Mouse (Mus musculus) midbrain, embryonic 13.5 days (tissue): Measurements from ENCODE around the gene Fam53b. TPM values are rescaled to one million over a fixed set of nuclear protein-coding genes. Genes with fewer than 3 reads are reported as not detected.
A peak's percentile ranks its signal among the peaks of the same experiment; 100 is the strongest.

ENCODE experiments used
- ATAC-seq: fragments of 200-750 bp; cut with Nextera tagmentation; 2 replicates; pipeline ENCODE4 v1.8.0; 2017; ENCODE audit warnings: mild to moderate bottlenecking, moderate TSS enrichment, moderate library complexity
- H3K27ac ChIP-seq: fragments of 300-500 bp; sonication (generic); 2 replicates; pipeline ENCODE4 v1.5.1; 2015; ENCODE audit warnings: inconsistent platforms, mild to moderate bottlenecking, moderate library complexity
- H3K27me3 ChIP-seq: fragments of 300-500 bp; sonication (generic); 2 replicates; pipeline ENCODE4 v1.6.1; 2015; ENCODE audit warnings: mild to moderate bottlenecking, inconsistent platforms
- H3K36me3 ChIP-seq: fragments of 300-500 bp; sonication (generic); 2 replicates; pipeline ENCODE4 v1.6.1; 2015; ENCODE audit warnings: mild to moderate bottlenecking, inconsistent platforms
- H3K4me1 ChIP-seq: fragments of 300-500 bp; sonication (generic); replicated peaks from 2 replicates; pipeline ENCODE4 v1.6.1; 2015; ENCODE audit warnings: inconsistent platforms
- H3K4me2 ChIP-seq: fragments of 300-500 bp; sonication (generic); replicated peaks from 2 replicates; pipeline ENCODE4 v1.6.1; 2015; ENCODE audit warnings: moderate library complexity, mild to moderate bottlenecking, inconsistent platforms
- H3K4me3 ChIP-seq: fragments of 300-500 bp; sonication (generic); replicated peaks from 2 replicates; pipeline ENCODE4 v1.5.1; 2015; ENCODE audit warnings: mild to moderate bottlenecking, inconsistent platforms
- H3K9ac ChIP-seq: fragments of 300-500 bp; sonication (generic); replicated peaks from 2 replicates; pipeline ENCODE4 v1.6.1; 2015; ENCODE audit warnings: mild to moderate bottlenecking, inconsistent platforms
- H3K9me3 ChIP-seq: fragments of 300-500 bp; sonication (generic); 2 replicates; pipeline ENCODE4 v1.6.1; 2016; ENCODE audit warnings: mild to moderate bottlenecking, inconsistent platforms
- WGBS: fragments of 180-500 bp; shearing (Covaris S2); methylation state at CpG from one replicate; pipeline ENCODE4 v1.1.7; 2015; 5-methylcytosine and 5-hydroxymethylcytosine counted together
- polyA plus RNA-seq: library from polyadenylated mRNA; unstranded; fragments of >200 nt; fragmentation: Nextera tagmentation; extraction: Ambion mirVana; gene quantifications from 2 replicates; pipeline ENCODE4 v1.2.1, GENCODE M21; 2015

Gene Fam53b
- polyA plus RNA-seq = 21.7 and 23.4 TPM in 2 replicates

GRCm38 (mm10) chr7:132813416-132814088, at the start of gene Fam53b:
TSS of gene Fam53b (minus strand) at chr7:132813886.
- Histone ChIP-seq H3K9me3 (no peaks in the 10 kb centered on the region), H3K36me3 (no peaks in the 10 kb centered on the region), H3K4me1 (peaks cover 54% of the 10 kb centered on the region), H3K4me2 (peak within 1 kb of the TSS; percentile 84), H3K9ac (peak within 1 kb of the TSS; percentile 87), H3K27me3 (no peaks in the 10 kb centered on the region), H3K4me3 (peak within 1 kb of the TSS; percentile 76), H3K27ac (peak within 1 kb of the TSS; percentile 90)
- WGBS = under 1% methylated on average over 62 of the region's 85 CpGs
- ATAC-seq = peak; percentile 68

GRCm38 (mm10) chr7:132859042-132859958, 45.6 kb upstream of the Fam53b start, which contains the start of gene Abraxas2:
TSS of gene Abraxas2 (plus strand) at chr7:132859225.
- peak within 1 kb of the TSS; percentile 81 for H3K27ac ChIP-seq
- H3K4me2 ChIP-seq = peak within 1 kb of the TSS; percentile 84
- no peaks in the 10 kb centered on the region for H3K36me3 ChIP-seq
- H3K9me3 ChIP-seq = no peaks in the 10 kb centered on the region
- WGBS = under 1% methylated on average over 53 of the region's 53 CpGs
- peaks cover 22% of the 10 kb centered on the region for H3K4me1 ChIP-seq
- peak; percentile 95 for ATAC-seq
- peak within 1 kb of the TSS; percentile 90 for H3K9ac ChIP-seq
- H3K4me3 ChIP-seq = peak within 1 kb of the TSS; percentile 94
- H3K27me3 ChIP-seq = no peaks in the 10 kb centered on the region

GRCm38 (mm10) chr7:132858043-132858608, 44.4 kb upstream of the Fam53b start:
- no peaks in the 10 kb centered on the region for H3K9me3 ChIP-seq
- H3K9ac ChIP-seq = no peak overlapping the region
- 70% methylated on average over 5 of the region's 5 CpGs for WGBS
- no peak overlapping the region for H3K27ac ChIP-seq
- H3K4me2 ChIP-seq = no peak overlapping the region
- no peaks in the 10 kb centered on the region for H3K27me3 ChIP-seq
- H3K36me3 ChIP-seq = no peaks in the 10 kb centered on the region
- no peak overlapping the region for H3K4me3 ChIP-seq
- H3K4me1 ChIP-seq = peaks cover 22% of the 10 kb centered on the region
- no peak for ATAC-seq

- Histone ChIP-seq H3K9ac (no peak overlapping the region), H3K27ac (no peak overlapping the region), H3K4me2 (no peak overlapping the region), H3K9me3 (no peaks in the 10 kb centered on the region), H3K36me3 (no peaks in the 10 kb centered on the region), H3K4me1 (peaks cover 26% of the 10 kb centered on the region), H3K27me3 (no peaks in the 10 kb centered on the region), H3K4me3 (no peak overlapping the region)
- no peak for ATAC-seq
- 72% methylated on average over 1 of the region's 1 CpGs for WGBS
These were observed 42.4 kb upstream of the Fam53b start for GRCm38 (mm10) chr7:132856083-132856482.

GRCm38 (mm10) chr7:132853946-132854345, 40.3 kb upstream of the Fam53b start:
- peaks cover 11% of the 10 kb centered on the region for H3K36me3 ChIP-seq
- no peaks in the 10 kb centered on the region for H3K9me3 ChIP-seq
- 70% methylated on average over 4 of the region's 4 CpGs for whole genome bisulfite sequencing
- no peak overlapping the region for H3K9ac ChIP-seq
- H3K27ac ChIP-seq = no peak overlapping the region
- no peaks in the 10 kb centered on the region for H3K27me3 ChIP-seq
- no peak for ATAC-seq
- H3K4me2 ChIP-seq = no peak overlapping the region
- H3K4me1 ChIP-seq = peaks cover 18% of the 10 kb centered on the region
- H3K4me3 ChIP-seq = no peak overlapping the region

- H3K9me3 ChIP-seq = no peaks in the 10 kb centered on the region
- 89% methylated on average over 6 of the region's 6 CpGs for WGBS
These were observed 39.7 kb upstream of the Fam53b start for GRCm38 (mm10) chr7:132853361-132853760.

GRCm38 (mm10) chr7:132852173-132852844, 38.6 kb upstream of the Fam53b start, which contains the start of gene Eef1akmt2:
TSS of gene Eef1akmt2 (minus strand) at chr7:132852673.
- peak within 1 kb of the TSS; percentile 98 for H3K27ac ChIP-seq
- H3K4me2 ChIP-seq = peak within 1 kb of the TSS; percentile 68
- no peaks in the 10 kb centered on the region for H3K9me3 ChIP-seq
- no peaks in the 10 kb centered on the region for H3K27me3 ChIP-seq
- H3K36me3 ChIP-seq = peaks cover 24% of the 10 kb centered on the region
- peaks cover 14% of the 10 kb centered on the region for H3K4me1 ChIP-seq
- H3K4me3 ChIP-seq = peak within 1 kb of the TSS; percentile 75
- under 1% methylated on average over 37 of the region's 37 CpGs for WGBS
- peak within 1 kb of the TSS; percentile 86 for H3K9ac ChIP-seq
- peak; percentile 97 for ATAC-seq

More at GRCm38 (mm10) chr7:132853361-132853760, 39.7 kb upstream of the Fam53b start:
- no peak for ATAC-seq
- Histone ChIP-seq H3K4me2 (no peak overlapping the region), H3K27ac (no peak overlapping the region), H3K4me3 (no peak overlapping the region), H3K4me1 (peaks cover 14% of the 10 kb centered on the region), H3K27me3 (no peaks in the 10 kb centered on the region), H3K36me3 (peaks cover 17% of the 10 kb centered on the region), H3K9ac (no peak overlapping the region)

- Histone ChIP-seq H3K27ac (no peak overlapping the region), H3K36me3 (peaks cover 39% of the 10 kb centered on the region), H3K27me3 (no peaks in the 10 kb centered on the region), H3K9ac (no peak overlapping the region), H3K4me2 (no peak overlapping the region), H3K9me3 (no peaks in the 10 kb centered on the region), H3K4me1 (no peaks in the 10 kb centered on the region), H3K4me3 (no peak overlapping the region)
- 97% methylated on average over 3 of the region's 3 CpGs for WGBS
- ATAC-seq = no peak
These were observed 29.5 kb upstream of the Fam53b start for GRCm38 (mm10) chr7:132843152-132843551.

GRCm38 (mm10) chr7:132842455-132842854, 28.8 kb upstream of the Fam53b start:
- no peak overlapping the region for H3K4me3 ChIP-seq
- no peak for ATAC-seq
- WGBS = 86% methylated on average over 1 of the region's 1 CpGs

GRCm38 (mm10) chr7:132841287-132841686, 27.6 kb upstream of the Fam53b start:
- no peak for ATAC-seq
- whole genome bisulfite sequencing = 86% methylated on average over 5 of the region's 5 CpGs
- no peak overlapping the region for H3K9ac ChIP-seq

More at GRCm38 (mm10) chr7:132842455-132842854, 28.8 kb upstream of the Fam53b start:
- H3K27ac ChIP-seq = no peak overlapping the region
- H3K4me2 ChIP-seq = no peak overlapping the region
- no peaks in the 10 kb centered on the region for H3K4me1 ChIP-seq
- no peaks in the 10 kb centered on the region for H3K9me3 ChIP-seq
- H3K36me3 ChIP-seq = peaks cover 35% of the 10 kb centered on the region
- H3K9ac ChIP-seq = no peak overlapping the region
- no peaks in the 10 kb centered on the region for H3K27me3 ChIP-seq

GRCm38 (mm10) chr7:132830955-132831354, 17.3 kb upstream of the Fam53b start:
- Histone ChIP-seq H3K27ac (no peak overlapping the region), H3K27me3 (no peaks in the 10 kb centered on the region), H3K36me3 (peaks cover 36% of the 10 kb centered on the region), H3K4me2 (no peak overlapping the region), H3K9ac (no peak overlapping the region), H3K4me3 (no peak overlapping the region), H3K4me1 (no peaks in the 10 kb centered on the region), H3K9me3 (no peaks in the 10 kb centered on the region)
- no peak for ATAC-seq
- WGBS = 83% methylated on average over 4 of the region's 4 CpGs

More at GRCm38 (mm10) chr7:132841287-132841686, 27.6 kb upstream of the Fam53b start:
- peaks cover 34% of the 10 kb centered on the region for H3K36me3 ChIP-seq
- H3K4me3 ChIP-seq = no peak overlapping the region
- no peaks in the 10 kb centered on the region for H3K4me1 ChIP-seq
- H3K9me3 ChIP-seq = no peaks in the 10 kb centered on the region
- no peak overlapping the region for H3K27ac ChIP-seq
- H3K4me2 ChIP-seq = no peak overlapping the region
- H3K27me3 ChIP-seq = no peaks in the 10 kb centered on the region
